Mouse (Mus musculus): ENCODE measurements around the gene Ube3c. TPM values are rescaled to one million over a fixed set of nuclear protein-coding genes. Genes with fewer than 3 reads are reported as not detected.
A peak's percentile ranks its signal among the peaks of the same experiment; 100 is the strongest.

The Ube3c gene
- total RNA-seq, 1 experiment, result 55.9 TPM

DNA sequence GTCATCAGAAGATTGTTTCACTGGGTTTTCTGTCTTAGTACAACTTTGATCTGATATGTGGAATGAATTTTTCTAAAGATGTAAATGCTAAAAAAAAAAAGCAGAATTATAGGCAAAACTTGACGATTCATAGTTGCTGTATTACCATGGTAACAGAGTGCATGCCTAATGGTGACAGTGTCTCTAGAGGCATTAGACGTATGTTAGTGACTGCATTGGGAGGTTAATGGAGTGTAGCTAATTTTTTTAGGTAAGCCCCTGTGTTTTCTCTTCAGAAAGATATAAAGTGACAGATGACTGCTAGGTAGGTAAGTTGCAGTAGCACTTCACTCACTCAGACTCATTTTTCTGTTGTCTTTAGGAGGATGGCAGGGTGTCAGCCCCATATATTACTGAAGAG lies 37.5 kb downstream of the Ube3c start:
- H3K9ac ChIP-seq (ENCODE audit: insufficient read depth, low read depth, low read length, poor library complexity, severe bottlenecking), result no peak overlapping the region
- H3K4me1 ChIP-seq (ENCODE audit: control insufficient read depth in 2 of 2, insufficient read depth in 2 of 2, low read length in 2 of 2, poor library complexity in 1 of 2), result no peaks in the 10 kb centered on the region
- peaks cover 8% of the 10 kb centered on the region for H3K36me3 ChIP-seq (ENCODE audit: control insufficient read depth, insufficient read depth, low read length, poor library complexity, severe bottlenecking)
- no peak overlapping the region for H3K4me3 ChIP-seq (ENCODE audit: insufficient read depth in 1 of 2, low read depth in 1 of 2, low read length in 2 of 2, poor library complexity in 1 of 2, severe bottlenecking in 1 of 2)
- in situ Hi-C loops (cut with MboI; ENCODE audit: low sequenced_read_pairs in 2 of 2, unreplicated experiment in 2 of 2), result no loop called here
- DNase-seq (ENCODE audit: low read depth, low spot score), result no peak
- H3K9me3 ChIP-seq (ENCODE audit: control insufficient read depth, insufficient read depth, low read depth, low read length), result no peaks in the 10 kb centered on the region
- no peak for TF ChIP-seq ZNF384 (IDR thresholded peaks at IDR 0.05; ENCODE audit: low read depth, low read length)
- no peak for TF ChIP-seq MAFK (IDR thresholded peaks at IDR 0.05; ENCODE audit: insufficient read depth, low read depth, low read length)
- TF ChIP-seq HCFC1 (IDR thresholded peaks at IDR 0.05; ENCODE audit: borderline replicate concordance, insufficient read depth, low read length), result no peak
- no peak for TF ChIP-seq ZC3H11A (IDR thresholded peaks at IDR 0.05; ENCODE audit: borderline replicate concordance, low read depth, low read length)
- no peak for TF ChIP-seq CHD2 (IDR thresholded peaks at IDR 0.05; ENCODE audit: low read depth, low read length)
- H3K27ac ChIP-seq (ENCODE audit: insufficient read depth, low read depth, low read length, poor library complexity, severe bottlenecking), result no peak overlapping the region

DNA sequence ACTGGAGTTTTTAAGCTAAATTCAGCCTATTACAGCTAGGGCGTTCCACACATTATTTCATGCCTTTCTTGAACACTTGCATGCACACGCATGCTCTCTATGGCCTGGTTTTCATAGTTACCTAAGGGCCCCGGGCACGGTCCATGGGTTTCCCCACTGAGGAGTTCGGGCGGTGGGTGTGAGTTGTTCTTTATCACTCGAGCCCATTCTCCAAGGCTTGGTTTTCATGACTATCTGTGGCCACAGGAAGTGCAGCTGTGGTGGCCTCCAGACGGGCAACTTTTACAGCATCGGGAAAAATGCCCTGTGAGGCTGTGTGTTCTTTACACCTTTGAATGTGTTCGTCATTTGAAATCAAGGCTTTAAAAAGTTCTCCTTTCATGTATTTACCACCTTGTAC lies 56.6 kb downstream of the Ube3c start:
- Histone ChIP-seq H3K9me3 (ENCODE audit: control insufficient read depth, insufficient read depth, low read depth, low read length) (no peaks in the 10 kb centered on the region), H3K4me1 (ENCODE audit: control insufficient read depth in 2 of 2, insufficient read depth in 2 of 2, low read length in 2 of 2, poor library complexity in 1 of 2) (no peaks in the 10 kb centered on the region), H3K36me3 (ENCODE audit: control insufficient read depth, insufficient read depth, low read length, poor library complexity, severe bottlenecking) (peaks cover 2% of the 10 kb centered on the region), H3K4me3 (ENCODE audit: insufficient read depth in 1 of 2, low read depth in 1 of 2, low read length in 2 of 2, poor library complexity in 1 of 2, severe bottlenecking in 1 of 2) (peak overlapping the region; percentile 3 to 18; a peak in 3 of 4 replicates), H3K9ac (ENCODE audit: insufficient read depth, low read depth, low read length, poor library complexity, severe bottlenecking) (peak overlapping the region; percentile 15; the same call in 1 of the 2 replicates), H3K27ac (ENCODE audit: insufficient read depth, low read depth, low read length, poor library complexity, severe bottlenecking) (no peak overlapping the region)
- TF ChIP-seq ZC3H11A (IDR thresholded peaks at IDR 0.05; ENCODE audit: borderline replicate concordance, low read depth, low read length) (no peak), HCFC1 (IDR thresholded peaks at IDR 0.05; ENCODE audit: borderline replicate concordance, insufficient read depth, low read length) (no peak), MAFK (IDR thresholded peaks at IDR 0.05; ENCODE audit: insufficient read depth, low read depth, low read length) (no peak), ZNF384 (IDR thresholded peaks at IDR 0.05; ENCODE audit: low read depth, low read length) (no peak), CHD2 (IDR thresholded peaks at IDR 0.05; ENCODE audit: low read depth, low read length) (no peak)
- no peak for DNase-seq (ENCODE audit: low read depth, low spot score)
- in situ Hi-C loops (cut with MboI; ENCODE audit: low sequenced_read_pairs in 2 of 2, unreplicated experiment in 2 of 2), result no loop called here

DNA sequence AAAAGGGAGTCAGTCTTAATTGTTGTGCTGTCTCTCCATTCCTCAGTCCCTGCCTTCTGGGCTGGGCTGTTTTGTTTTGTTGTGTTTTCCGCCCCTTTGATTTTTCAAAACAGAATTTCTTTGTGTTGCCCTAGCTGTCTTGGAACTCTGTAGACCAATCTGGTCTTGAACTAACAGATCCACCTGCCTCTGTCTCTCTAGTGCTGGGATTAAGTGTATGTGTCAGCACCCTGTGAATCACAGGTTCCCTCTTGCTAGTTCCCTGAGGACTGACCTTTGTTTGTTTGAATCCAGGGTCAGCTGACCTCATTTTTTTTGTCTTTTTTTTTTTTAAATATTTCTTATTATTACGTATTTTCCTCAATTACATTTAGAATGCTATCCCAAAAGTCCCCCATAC lies 60.9 kb downstream of the Ube3c start:
- Histone ChIP-seq H3K9ac (ENCODE audit: insufficient read depth, low read depth, low read length, poor library complexity, severe bottlenecking) (no peak overlapping the region), H3K27ac (ENCODE audit: insufficient read depth, low read depth, low read length, poor library complexity, severe bottlenecking) (no peak overlapping the region), H3K4me3 (ENCODE audit: insufficient read depth in 1 of 2, low read depth in 1 of 2, low read length in 2 of 2, poor library complexity in 1 of 2, severe bottlenecking in 1 of 2) (no peak overlapping the region), H3K9me3 (ENCODE audit: control insufficient read depth, insufficient read depth, low read depth, low read length) (no peaks in the 10 kb centered on the region), H3K36me3 (ENCODE audit: control insufficient read depth, insufficient read depth, low read length, poor library complexity, severe bottlenecking) (peaks cover 2% of the 10 kb centered on the region), H3K4me1 (ENCODE audit: control insufficient read depth in 2 of 2, insufficient read depth in 2 of 2, low read length in 2 of 2, poor library complexity in 1 of 2) (0 out of 4 replicates have a peak, but pooled peaks cover 0 to 2% of the 10 kb centered on the region in 2 experiments)
- no peak for TF ChIP-seq HCFC1 (IDR thresholded peaks at IDR 0.05; ENCODE audit: borderline replicate concordance, insufficient read depth, low read length)
- no peak for TF ChIP-seq ZNF384 (IDR thresholded peaks at IDR 0.05; ENCODE audit: low read depth, low read length)
- no peak for TF ChIP-seq ZC3H11A (IDR thresholded peaks at IDR 0.05; ENCODE audit: borderline replicate concordance, low read depth, low read length)
- no peak for DNase-seq (ENCODE audit: low read depth, low spot score)
- in situ Hi-C loops (cut with MboI; ENCODE audit: low sequenced_read_pairs in 2 of 2, unreplicated experiment in 2 of 2), result no loop called here

DNA sequence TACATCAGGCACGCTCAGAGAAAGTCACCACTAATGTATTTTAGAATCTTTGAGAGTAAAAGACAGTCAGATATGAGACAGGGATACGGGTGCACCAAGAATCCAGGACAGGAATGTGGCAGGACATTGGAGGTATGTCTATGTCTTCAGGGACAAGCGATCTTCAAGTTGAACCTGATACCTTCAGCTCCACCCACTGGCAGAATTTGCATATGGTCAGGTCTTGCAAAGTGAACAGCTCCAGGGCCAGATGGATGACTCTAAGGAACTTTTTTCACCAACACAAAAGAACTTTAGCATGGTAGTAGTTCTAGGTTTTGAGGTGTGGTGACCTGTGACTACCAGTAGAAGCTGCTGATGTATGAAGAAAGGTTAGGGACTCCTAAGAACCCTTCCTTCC lies 62.7 kb downstream of the Ube3c start:
- in situ Hi-C loops (cut with MboI; ENCODE audit: low sequenced_read_pairs in 2 of 2, unreplicated experiment in 2 of 2), result no loop called here
- H3K36me3 ChIP-seq (ENCODE audit: control insufficient read depth, insufficient read depth, low read length, poor library complexity, severe bottlenecking), result peaks cover 2% of the 10 kb centered on the region

DNA sequence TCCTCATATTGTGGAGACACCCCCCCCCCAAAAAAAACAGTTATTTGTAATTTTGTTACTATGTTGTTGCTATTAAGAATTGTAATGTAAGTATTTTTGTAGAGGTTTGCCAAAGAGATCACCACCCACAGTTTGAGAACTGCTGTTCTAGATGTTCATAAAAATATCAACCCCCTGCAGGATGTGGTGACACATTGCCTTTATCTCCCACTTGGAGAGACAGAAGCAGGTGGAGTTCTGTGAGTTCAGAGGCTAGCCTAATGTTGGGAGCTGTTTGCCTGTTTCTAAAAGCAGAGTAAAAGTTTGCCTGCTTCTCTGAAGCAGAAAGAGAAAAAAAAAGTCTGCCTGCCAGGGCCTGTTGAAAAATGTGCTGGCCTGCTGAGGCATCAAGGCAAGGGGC lies 67.3 kb downstream of the Ube3c start:
- TF ChIP-seq MAFK (IDR thresholded peaks at IDR 0.05; ENCODE audit: insufficient read depth, low read depth, low read length), result no peak
- TF ChIP-seq ZC3H11A (IDR thresholded peaks at IDR 0.05; ENCODE audit: borderline replicate concordance, low read depth, low read length), result no peak
- TF ChIP-seq HCFC1 (IDR thresholded peaks at IDR 0.05; ENCODE audit: borderline replicate concordance, insufficient read depth, low read length), result no peak
- TF ChIP-seq CHD2 (IDR thresholded peaks at IDR 0.05; ENCODE audit: low read depth, low read length), result no peak
- TF ChIP-seq ZNF384 (IDR thresholded peaks at IDR 0.05; ENCODE audit: low read depth, low read length), result no peak
- H3K9me3 ChIP-seq (ENCODE audit: control insufficient read depth, insufficient read depth, low read depth, low read length), result no peaks in the 10 kb centered on the region
- H3K4me1 ChIP-seq (ENCODE audit: control insufficient read depth in 2 of 2, insufficient read depth in 2 of 2, low read length in 2 of 2, poor library complexity in 1 of 2), result 0 out of 4 replicates have a peak, but pooled peaks cover 0 to 2% of the 10 kb centered on the region in 2 experiments
- H3K4me3 ChIP-seq (ENCODE audit: insufficient read depth in 1 of 2, low read depth in 1 of 2, low read length in 2 of 2, poor library complexity in 1 of 2, severe bottlenecking in 1 of 2), result no peak overlapping the region
- H3K27ac ChIP-seq (ENCODE audit: insufficient read depth, low read depth, low read length, poor library complexity, severe bottlenecking), result no peak overlapping the region
- peaks cover 4% of the 10 kb centered on the region for H3K36me3 ChIP-seq (ENCODE audit: control insufficient read depth, insufficient read depth, low read length, poor library complexity, severe bottlenecking)
- DNase-seq (ENCODE audit: low read depth, low spot score), result no peak
- in situ Hi-C loops (cut with MboI; ENCODE audit: low sequenced_read_pairs in 2 of 2, unreplicated experiment in 2 of 2), result no loop called here
- H3K9ac ChIP-seq (ENCODE audit: insufficient read depth, low read depth, low read length, poor library complexity, severe bottlenecking), result no peak overlapping the region

More for the DNA sequence above, 62.7 kb downstream of the Ube3c start:
- Histone ChIP-seq H3K9me3 (ENCODE audit: control insufficient read depth, insufficient read depth, low read depth, low read length) (no peaks in the 10 kb centered on the region), H3K9ac (ENCODE audit: insufficient read depth, low read depth, low read length, poor library complexity, severe bottlenecking) (no peak overlapping the region), H3K4me3 (ENCODE audit: insufficient read depth in 1 of 2, low read depth in 1 of 2, low read length in 2 of 2, poor library complexity in 1 of 2, severe bottlenecking in 1 of 2) (no peak overlapping the region), H3K27ac (ENCODE audit: insufficient read depth, low read depth, low read length, poor library complexity, severe bottlenecking) (no peak overlapping the region), H3K4me1 (ENCODE audit: control insufficient read depth in 2 of 2, insufficient read depth in 2 of 2, low read length in 2 of 2, poor library complexity in 1 of 2) (0 out of 4 replicates have a peak, but pooled peaks cover 0 to 2% of the 10 kb centered on the region in 2 experiments)
- TF ChIP-seq CHD2 (IDR thresholded peaks at IDR 0.05; ENCODE audit: low read depth, low read length) (no peak), HCFC1 (IDR thresholded peaks at IDR 0.05; ENCODE audit: borderline replicate concordance, insufficient read depth, low read length) (no peak), ZC3H11A (IDR thresholded peaks at IDR 0.05; ENCODE audit: borderline replicate concordance, low read depth, low read length) (no peak), ZNF384 (IDR thresholded peaks at IDR 0.05; ENCODE audit: low read depth, low read length) (no peak), MAFK (IDR thresholded peaks at IDR 0.05; ENCODE audit: insufficient read depth, low read depth, low read length) (no peak)
- peak; percentile 26 for DNase-seq (ENCODE audit: low read depth, low spot score)

Measured in ES-E14 (cell line).